In the genomic region with DNA sequence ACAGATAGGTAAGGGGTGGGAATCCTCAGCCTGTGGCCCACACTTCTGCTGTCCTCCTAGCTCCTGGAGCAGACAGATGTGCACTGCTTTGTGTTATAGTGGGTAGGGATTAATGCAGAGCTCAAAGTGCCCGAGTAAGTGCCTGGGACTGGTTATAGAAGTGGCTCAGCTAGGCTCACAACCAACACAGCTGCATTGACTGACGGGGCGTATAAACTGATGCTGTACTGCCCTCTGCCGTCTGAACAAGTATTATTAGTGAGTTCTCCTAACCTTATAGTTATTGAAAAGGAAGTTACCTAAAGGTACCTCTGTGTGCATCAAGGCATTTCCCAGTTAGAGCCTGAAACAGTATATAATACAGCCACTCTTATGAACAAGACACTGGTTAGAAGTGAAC, we compare ENCODE assay signal across 8 mouse cellular contexts.
DNase-seq lines count a peak whose midpoint lies in the region; ATAC-seq and TF ChIP-seq lines count a peak whose summit lies in the region.

No protein-coding gene starts in this region.

- TF ChIP-seq CTCF in cerebellum, adult 2 months (IDR thresholded peaks at IDR 0.05; ENCODE audit: borderline replicate concordance, insufficient read depth, low read depth, low read length) = peak; percentile 47; the same call in 1 of the 2 replicates
- peak; percentile 66; the same call in 1 of the 2 replicates for TF ChIP-seq CTCF in small intestine, adult 2 months (IDR thresholded peaks at IDR 0.05; ENCODE audit: extremely low read depth, insufficient read length, insufficient replicate concordance, low read depth, low read length)

- TF ChIP-seq POLR2A in cerebellum, adult 2 months (IDR thresholded peaks at IDR 0.05; ENCODE audit: borderline replicate concordance, insufficient read depth, low read length) = no peak
- no peak for TF ChIP-seq POLR2A in small intestine, adult 2 months (IDR thresholded peaks at IDR 0.05; ENCODE audit: low read depth, low read length)

- no peak overlapping the region for H3K4me2 ChIP-seq in heart, embryonic 11.5 days
- H3K4me2 ChIP-seq in limb, embryonic 11.5 days (ENCODE audit: low read depth, severe bottlenecking) = no peak overlapping the region
- H3K4me2 ChIP-seq in midbrain, embryonic 14.5 days (ENCODE audit: low read length) = no peak overlapping the region

- no peak overlapping the region for H3K9ac ChIP-seq in heart, embryonic 11.5 days (ENCODE audit: low read depth, low read length)
- no peak overlapping the region for H3K9ac ChIP-seq in limb, embryonic 11.5 days (ENCODE audit: low read length)
- H3K9ac ChIP-seq in midbrain, embryonic 14.5 days (replicated peaks; ENCODE audit: low read length) = no peak overlapping the region

- H3K36me3 ChIP-seq in heart, embryonic 11.5 days (ENCODE audit: control insufficient read depth, insufficient read depth, low read length) = no peaks in the 10 kb centered on the region
- no peaks in the 10 kb centered on the region for H3K36me3 ChIP-seq in limb, embryonic 11.5 days (ENCODE audit: control insufficient read depth, insufficient read depth, low read length)
- no peaks in the 10 kb centered on the region for H3K36me3 ChIP-seq in midbrain, embryonic 14.5 days (ENCODE audit: control insufficient read depth, insufficient read depth, low read length)
- H3K36me3 ChIP-seq in small intestine, adult 2 months (ENCODE audit: control insufficient read depth, insufficient read depth, low read length) = no peaks in the 10 kb centered on the region

- no peaks in the 10 kb centered on the region for H3K9me3 ChIP-seq in heart, embryonic 11.5 days (replicated peaks; ENCODE audit: control insufficient read depth, low read length)
- no peaks in the 10 kb centered on the region for H3K9me3 ChIP-seq in limb, embryonic 11.5 days (ENCODE audit: control insufficient read depth, low read length)
- no peaks in the 10 kb centered on the region for H3K9me3 ChIP-seq in midbrain, embryonic 14.5 days (ENCODE audit: control insufficient read depth, low read length)

- 7% methylated on average over 4 of the region's 4 CpGs for WGBS in heart, embryonic 11.5 days (ENCODE audit: insufficient replicate concordance)
- 3% methylated on average over 4 of the region's 4 CpGs for WGBS in cerebellum, adult 2 months
- 4% methylated on average over 4 of the region's 4 CpGs for WGBS in limb, embryonic 11.5 days
- whole genome bisulfite sequencing in midbrain, embryonic 14.5 days = 7% methylated on average over 4 of the region's 4 CpGs
- WGBS in small intestine, adult 2 months = 3% methylated on average over 4 of the region's 4 CpGs

- H3K4me3 ChIP-seq in heart, embryonic 11.5 days (ENCODE audit: low read depth, low read length) = no peak overlapping the region
- H3K4me3 ChIP-seq in cerebellum, adult 2 months (replicated peaks; ENCODE audit: insufficient read depth, low read depth, low read length) = no peak overlapping the region
- no peak overlapping the region for H3K4me3 ChIP-seq in limb, embryonic 11.5 days (ENCODE audit: low read depth, low read length)
- no peak overlapping the region for H3K4me3 ChIP-seq in midbrain, embryonic 14.5 days (replicated peaks; ENCODE audit: low read depth, low read length)
- no peak overlapping the region for H3K4me3 ChIP-seq in small intestine, adult 2 months (ENCODE audit: low read depth, low read length)

- ATAC-seq in heart, embryonic 11.5 days (replicated peaks; ENCODE audit: insufficient number of reproducible peaks, low FRiP score, low TSS enrichment) = no peak
- peak; percentile 91 for ATAC-seq in frontal cortex, adult (ENCODE audit: low TSS enrichment)
- peak; percentile 44; the same call in 1 of the 2 replicates for ATAC-seq in limb, embryonic 11.5 days (ENCODE audit: insufficient number of reproducible peaks, low FRiP score, low TSS enrichment, low read depth)
- peak; percentile 71 for ATAC-seq in midbrain, embryonic 14.5 days (ENCODE audit: low FRiP score, low TSS enrichment)

- peak; percentile 20 to 48 for DNase-seq in heart, adult 9 months (ENCODE audit: low spot score in 2 of 2)
- DNase-seq in cerebellum, adult 2 months = peak; percentile 13 to 20
- DNase-seq in kidney, adult 18-20 months = peak; percentile 72
- DNase-seq in limb, embryonic 11.5 days (ENCODE audit: low spot score) = peak; percentile 75
- peak; percentile 88 for DNase-seq in midbrain, embryonic 14.5 days

- H3K4me1 ChIP-seq in heart, embryonic 11.5 days (ENCODE audit: control insufficient read depth, insufficient read depth, low read length) = no peaks in the 10 kb centered on the region
- no peaks in the 10 kb centered on the region for H3K4me1 ChIP-seq in cerebellum, adult 2 months (ENCODE audit: control insufficient read depth, insufficient read depth, low read length)
- no peaks in the 10 kb centered on the region for H3K4me1 ChIP-seq in limb, embryonic 11.5 days (ENCODE audit: control insufficient read depth, insufficient read depth, low read length)
- H3K4me1 ChIP-seq in midbrain, embryonic 14.5 days (ENCODE audit: control insufficient read depth, insufficient read depth, low read length) = no peaks in the 10 kb centered on the region
- peaks cover 9% of the 10 kb centered on the region; the same call in 1 of the 2 replicates for H3K4me1 ChIP-seq in small intestine, adult 2 months (ENCODE audit: control insufficient read depth, insufficient read depth, insufficient read length, low read length)

- H3K27ac ChIP-seq in heart, embryonic 11.5 days (ENCODE audit: low read depth, low read length) = no peak overlapping the region
- H3K27ac ChIP-seq in cerebellum, adult 2 months (ENCODE audit: insufficient read depth, low read length) = no peak overlapping the region
- no peak overlapping the region for H3K27ac ChIP-seq in limb, embryonic 11.5 days (replicated peaks; ENCODE audit: low read depth, low read length)
- H3K27ac ChIP-seq in midbrain, embryonic 14.5 days (replicated peaks; ENCODE audit: low read depth, low read length) = no peak overlapping the region
- H3K27ac ChIP-seq in small intestine, adult 2 months (ENCODE audit: insufficient read depth, low read depth, low read length) = no peak overlapping the region

- 0 out of 2 replicates have a peak, but pooled peaks cover 2% of the 10 kb centered on the region for H3K27me3 ChIP-seq in heart, embryonic 11.5 days (ENCODE audit: control insufficient read depth, insufficient read depth, low read length)
- no peaks in the 10 kb centered on the region for H3K27me3 ChIP-seq in cerebellum, adult 2 months (ENCODE audit: control insufficient read depth, insufficient read depth, low read length)
- H3K27me3 ChIP-seq in limb, embryonic 11.5 days (ENCODE audit: control insufficient read depth, insufficient read depth, low read length) = 0 out of 2 replicates have a peak, but pooled peaks cover 2% of the 10 kb centered on the region
- H3K27me3 ChIP-seq in midbrain, embryonic 14.5 days (ENCODE audit: control insufficient read depth, insufficient read depth, low read length) = no peaks in the 10 kb centered on the region
- no peaks in the 10 kb centered on the region for H3K27me3 ChIP-seq in small intestine, adult 2 months (ENCODE audit: control insufficient read depth, insufficient read depth, low read length)

Comparison
In these comparisons a context has a peak if more than half of its experiments do, and no peak if none do; other contexts are left out.
1. DNase-seq: peak in every context shown above with its lines; median percentile 88 in midbrain, embryonic 14.5 days; 75 in limb, embryonic 11.5 days; 72 in kidney, adult 18-20 months; 34 in heart, adult 9 months; 16 in cerebellum, adult 2 months.